Mouse (Mus musculus) lung, postnatal 10 days (tissue): Measurements from ENCODE around the gene Sorbs1.

Experiments used
- DNase-seq: peaks from one replicate; pipeline ENCODE4 v3.0.0; 2021

Sorbs1 gene

DNA sequence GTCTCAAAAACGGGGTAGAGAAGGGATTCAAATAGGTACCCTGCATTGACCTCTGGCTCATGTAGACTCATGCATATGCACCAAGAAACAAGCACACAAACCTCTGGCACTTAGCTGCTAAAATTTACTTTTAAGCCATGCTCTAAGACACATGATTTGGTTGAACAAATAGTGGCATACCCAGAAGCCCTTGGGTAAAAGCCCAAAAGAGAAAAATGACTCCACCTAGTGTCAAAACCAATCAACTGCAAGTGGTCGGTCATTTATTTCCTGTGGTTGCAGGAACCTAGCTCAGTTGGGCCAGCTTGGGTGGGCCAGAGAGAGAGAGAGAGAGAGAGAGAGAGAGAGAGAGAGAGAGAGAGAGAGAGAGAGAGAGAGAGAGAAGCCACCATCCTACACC is 109.0 kb downstream of the Sorbs1 start:
- DNase-seq = peak; percentile 50

DNA sequence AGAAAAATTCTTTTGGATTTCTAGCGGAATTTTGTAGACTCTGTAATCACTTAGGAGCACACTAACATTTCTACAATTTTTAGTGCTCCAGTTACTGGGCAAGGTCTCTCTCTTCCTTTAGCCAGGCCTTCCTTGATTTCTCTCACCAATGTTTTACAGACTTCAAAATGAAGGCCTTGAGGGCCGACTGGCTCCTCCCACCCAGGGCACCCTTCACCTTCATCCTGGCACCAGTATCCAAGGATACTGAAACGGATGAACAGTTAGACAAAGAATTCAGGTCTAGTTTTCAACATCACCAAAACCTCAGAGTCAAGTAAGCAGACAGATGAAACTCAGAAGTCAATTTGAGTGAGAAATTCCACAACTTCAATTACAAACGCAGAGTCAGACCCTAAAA is 109.6 kb downstream of the Sorbs1 start:
- no peak for DNase-seq

DNA sequence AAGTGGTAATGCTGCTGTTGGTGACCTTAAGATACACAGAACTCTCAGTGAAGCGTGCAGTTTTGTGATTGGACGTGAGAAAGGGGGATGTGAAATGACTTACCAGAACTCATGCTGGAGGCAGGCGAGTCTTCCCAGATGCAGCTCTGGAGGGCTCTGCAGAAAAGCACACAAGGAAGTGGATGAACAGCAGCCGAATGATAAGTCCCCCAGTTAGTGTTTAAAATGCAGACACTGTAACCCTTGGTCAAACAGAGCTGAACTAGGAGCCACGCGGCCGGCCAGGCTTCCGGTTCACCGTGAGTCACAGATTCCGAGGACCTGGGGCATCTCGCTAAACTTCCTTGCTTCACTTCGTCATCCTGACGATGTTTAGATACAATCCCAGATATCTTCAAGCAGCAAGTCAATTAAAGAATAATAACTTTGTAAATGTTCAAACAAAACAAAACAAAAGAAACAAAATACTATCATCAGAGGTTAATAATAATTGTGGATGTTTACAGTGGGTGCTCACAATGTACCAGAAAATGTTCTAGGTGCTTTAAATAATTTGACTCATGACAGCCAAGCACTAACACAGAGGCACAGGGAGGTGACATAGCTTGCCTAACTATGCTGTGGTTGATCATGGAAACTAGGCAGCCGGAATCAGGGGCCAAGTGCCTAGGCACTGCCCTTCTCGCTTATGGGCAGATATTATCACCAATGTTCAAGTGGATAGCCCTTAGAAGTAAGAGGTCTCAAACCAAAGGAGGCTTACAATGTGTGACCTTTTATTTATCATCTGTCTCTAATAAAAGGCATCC is 111.2 kb downstream of the Sorbs1 start:
- peak; percentile 52 for DNase-seq

DNA sequence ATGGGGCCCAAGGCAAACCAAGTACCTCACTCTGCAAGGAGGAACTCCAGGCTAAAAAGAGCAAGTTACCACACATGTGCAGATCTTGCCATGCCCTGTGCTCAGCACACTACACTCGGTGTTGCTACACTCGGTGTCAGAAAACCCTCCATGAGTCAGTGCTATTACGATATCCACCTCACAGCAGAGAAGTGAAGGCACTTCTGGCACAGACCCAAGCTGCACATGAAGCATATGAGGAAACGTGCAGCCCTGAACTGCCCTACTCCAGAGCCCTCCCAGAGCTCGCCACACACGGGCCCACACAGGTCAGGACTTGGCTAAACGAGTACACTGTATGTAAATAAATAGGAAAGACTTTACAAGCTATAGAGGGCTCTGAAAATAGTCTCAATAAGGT is 112.4 kb downstream of the Sorbs1 start:
- peak; percentile 66 for DNase-seq

DNA sequence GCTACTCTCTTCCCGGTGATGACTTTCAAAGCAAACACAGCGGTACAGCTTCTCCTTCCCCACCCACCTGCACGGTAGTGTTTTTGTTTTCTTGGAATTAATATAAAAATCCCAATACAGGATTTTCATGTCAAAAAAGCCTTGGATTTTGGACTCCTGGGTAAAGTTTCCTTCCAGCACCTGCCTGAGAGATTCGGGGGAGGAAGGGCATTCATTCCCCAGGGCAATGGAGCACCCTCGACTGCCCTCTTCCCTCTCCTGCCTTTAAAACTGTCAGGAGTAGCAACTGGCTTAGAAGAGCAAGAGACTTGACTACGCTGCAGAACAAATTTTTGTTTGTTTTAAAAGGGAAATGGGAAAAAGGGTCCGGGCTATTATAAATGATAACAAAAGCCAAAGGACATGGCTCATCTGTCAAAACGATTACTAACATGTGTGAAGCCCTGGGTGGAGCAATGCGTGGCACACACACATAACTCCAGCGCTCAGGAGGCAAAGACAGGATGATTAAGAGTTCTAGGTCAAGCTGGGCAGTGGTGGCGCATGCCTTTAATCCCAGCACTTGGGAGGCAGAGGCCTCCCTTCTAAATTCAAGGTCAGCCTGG is 113.1 kb downstream of the Sorbs1 start:
- no peak for DNase-seq

DNA sequence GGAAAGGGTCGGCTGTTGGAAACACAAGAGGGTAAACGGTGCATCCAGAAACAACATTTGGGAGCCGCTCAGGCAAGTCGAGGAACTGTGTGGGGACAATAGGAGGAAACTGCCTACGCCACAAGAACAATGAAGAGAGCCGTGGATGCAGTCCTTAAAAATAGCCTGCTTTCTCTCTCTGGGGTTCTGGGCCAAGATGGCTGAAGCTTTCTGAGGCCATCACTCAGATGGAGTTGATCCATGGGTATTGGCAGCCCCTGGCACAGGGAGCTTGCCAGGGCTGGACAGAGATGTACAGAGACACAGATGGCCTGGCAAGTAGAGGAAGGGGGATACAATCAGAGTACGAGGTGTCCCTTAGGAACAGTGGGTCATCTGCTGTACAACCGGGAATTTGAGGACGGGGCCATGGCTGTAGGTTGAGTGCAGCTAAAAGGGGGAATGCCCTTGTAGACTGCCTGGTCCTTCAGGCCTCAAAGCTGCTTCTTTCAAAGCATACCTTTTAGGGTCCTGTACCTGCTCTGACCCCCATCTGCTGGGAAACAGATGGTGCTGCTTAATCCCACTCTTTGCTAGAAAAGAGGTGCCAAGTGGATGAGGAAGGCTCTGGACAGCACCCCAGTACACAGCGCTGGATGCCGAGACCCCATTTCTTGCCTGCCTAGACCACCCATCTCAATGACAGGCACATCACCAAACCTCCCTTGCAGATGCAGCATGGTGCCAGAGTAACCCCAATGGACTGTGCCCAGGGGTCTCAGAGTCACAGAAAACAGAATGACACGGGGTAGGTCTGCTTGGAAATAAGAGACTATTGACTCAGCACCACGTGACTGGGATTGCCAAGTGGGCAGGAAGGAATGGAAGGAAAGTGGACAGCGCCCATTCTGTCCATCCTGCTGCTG is 117.6 kb downstream of the Sorbs1 start:
- DNase-seq = no peak

DNA sequence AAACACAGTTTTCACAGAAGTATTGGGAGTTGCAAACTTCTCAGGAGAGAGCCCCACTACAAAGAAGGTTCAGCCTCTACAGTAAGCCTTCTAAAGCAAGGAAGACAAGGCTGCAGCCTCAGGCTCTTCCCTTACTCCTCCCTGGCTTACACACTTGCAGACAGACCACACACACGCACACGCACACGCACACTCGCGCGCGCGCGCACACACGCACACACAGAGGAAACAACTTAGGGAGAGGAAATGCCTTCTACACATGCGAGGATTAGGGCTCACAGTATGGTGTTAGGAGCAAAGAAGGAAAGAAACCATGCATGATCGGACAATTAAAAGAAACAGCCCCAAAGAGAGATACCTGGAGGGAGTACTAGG is 118.3 kb downstream of the Sorbs1 start:
- DNase-seq = no peak

DNA sequence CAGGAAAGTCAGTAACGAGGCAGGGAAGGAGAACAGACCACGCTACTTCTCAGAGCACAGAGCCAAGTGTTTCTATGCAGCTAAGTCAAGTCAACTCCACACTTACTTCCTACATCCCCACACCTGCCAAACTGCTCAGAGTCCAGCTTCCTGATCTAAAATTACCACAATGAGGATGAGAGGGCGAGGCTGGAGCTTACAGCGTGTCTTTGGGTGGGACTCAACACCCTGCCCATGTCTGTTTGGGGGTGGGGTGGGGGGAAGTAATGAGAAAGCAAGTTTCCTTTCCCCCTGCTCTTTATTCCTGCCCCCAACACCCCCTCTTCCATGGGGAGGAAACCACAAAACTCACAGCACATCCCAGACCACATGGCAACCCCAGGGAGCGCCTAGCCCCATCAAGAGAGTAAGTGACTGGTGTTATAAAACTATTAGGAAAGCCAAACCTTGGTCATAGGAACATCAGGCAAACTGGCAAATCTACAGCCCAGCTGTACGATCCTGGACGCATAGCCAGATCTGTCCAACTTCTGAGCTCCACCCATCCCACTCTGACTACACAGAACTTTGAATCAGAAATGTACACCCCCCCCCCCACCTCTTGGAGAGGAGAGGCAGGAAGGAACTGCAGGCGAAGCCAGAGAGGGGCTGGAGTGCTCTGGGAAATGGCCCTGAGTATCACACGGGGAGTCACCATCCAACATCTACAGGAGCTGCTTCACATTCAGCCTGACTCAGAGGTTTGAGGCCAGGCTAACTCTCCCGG is 118.8 kb downstream of the Sorbs1 start:
- DNase-seq = peak; percentile 48

DNA sequence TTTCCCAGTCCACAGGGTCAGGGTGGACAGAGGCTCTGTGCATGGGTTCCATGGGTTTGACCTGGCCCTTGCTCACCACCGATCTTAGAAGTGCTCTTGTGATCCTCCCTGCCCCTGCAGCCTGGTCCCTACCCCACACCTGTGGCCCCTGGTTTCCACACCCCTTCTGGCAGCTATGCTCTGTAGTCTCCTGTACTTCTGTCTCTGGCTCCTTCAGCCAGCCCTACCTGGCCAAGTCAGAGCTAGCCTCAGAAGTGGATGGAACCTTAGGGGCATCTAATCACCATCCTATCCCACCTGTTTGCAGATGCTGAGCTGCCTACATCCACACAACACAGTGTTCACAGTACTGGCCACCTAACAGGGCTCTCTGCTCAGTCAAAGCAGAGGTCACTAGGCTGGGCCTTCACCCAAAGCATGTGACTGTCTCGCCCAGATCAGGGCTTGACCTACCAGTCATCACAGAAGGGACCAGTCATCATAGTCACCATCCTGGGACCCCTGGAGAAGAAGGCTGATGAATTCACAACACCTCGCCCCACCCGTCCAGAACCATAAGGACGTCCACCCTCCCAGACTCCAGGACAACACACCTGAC is 120.7 kb downstream of the Sorbs1 start:
- DNase-seq = no peak

DNA sequence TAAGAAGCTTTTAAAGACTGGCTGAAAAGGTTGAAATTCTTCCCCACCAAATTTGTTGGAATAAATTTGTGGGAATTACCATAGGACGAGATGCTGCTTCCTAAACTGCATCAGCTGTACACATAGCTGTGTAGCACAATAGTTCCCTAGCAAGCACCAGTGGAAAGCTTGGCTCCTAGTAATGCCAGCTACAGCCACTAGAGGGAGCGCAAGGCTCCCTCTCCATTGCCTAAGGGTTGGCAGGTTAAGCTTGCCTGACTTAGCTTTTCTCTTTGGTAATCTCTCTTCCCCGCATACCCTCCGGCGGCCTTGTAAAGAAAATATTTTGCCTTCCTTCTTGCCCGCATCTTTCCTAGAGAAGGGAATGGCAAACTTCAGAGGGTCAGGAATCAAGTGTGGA is 122.1 kb downstream of the Sorbs1 start:
- peak; percentile 88 for DNase-seq

DNA sequence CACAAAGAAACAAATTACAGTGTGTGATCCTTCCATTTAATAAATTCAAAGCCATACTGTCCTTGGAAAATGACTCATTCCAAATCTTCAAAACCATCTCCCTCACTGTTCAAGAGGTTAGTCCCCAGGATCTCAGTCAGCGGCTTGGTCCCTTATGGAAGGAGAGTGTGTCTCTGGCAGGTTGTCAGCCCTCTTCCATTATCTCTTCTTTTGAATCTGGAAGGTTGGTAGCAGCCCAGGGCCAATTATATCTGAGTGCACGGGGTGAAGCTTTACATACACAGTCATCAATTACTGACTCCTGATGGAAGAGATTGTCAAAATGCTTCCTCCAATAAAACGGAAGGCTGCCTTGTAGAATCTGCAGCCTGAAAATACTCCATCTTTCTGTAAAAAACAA is 126.7 kb downstream of the Sorbs1 start:
- no peak for DNase-seq

DNA sequence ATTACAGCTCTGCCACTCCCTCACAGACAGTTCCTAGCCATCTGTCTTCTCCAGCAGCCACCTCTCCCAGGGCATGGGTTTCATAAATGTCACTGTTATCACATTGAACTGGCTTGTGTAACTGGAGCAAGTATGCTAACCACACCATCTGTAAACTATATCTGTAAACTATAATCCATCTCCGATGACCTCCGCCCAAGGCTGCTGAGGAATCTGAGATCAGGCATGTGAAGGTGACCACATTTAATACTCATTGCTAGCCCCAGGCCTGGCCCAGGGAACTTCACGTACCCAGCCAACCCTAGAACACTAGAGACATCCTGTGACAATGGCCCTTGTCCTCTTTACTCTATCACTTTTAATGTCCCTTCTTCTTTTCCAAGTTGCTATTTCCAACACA is 128.2 kb downstream of the Sorbs1 start:
- no peak for DNase-seq

DNA sequence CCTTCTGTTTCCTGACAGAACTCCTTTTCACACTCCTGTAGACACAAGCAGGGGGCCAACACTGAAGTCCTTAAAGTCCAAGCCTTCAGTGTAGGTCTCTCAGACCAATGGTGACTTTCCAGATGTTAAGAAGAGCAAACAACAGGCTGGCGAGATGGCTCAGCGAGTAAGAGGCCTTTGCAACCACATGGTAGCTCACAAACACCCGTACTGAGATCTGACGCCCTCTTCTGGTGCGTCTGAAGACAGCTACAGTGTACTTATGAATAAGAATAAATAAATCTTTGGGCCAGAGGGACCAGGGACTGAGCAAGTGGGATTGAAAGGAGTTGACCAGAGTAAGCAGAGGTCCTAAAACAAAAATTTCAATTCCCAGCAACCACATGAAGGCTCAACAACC is 129.6 kb downstream of the Sorbs1 start:
- DNase-seq = no peak

DNA sequence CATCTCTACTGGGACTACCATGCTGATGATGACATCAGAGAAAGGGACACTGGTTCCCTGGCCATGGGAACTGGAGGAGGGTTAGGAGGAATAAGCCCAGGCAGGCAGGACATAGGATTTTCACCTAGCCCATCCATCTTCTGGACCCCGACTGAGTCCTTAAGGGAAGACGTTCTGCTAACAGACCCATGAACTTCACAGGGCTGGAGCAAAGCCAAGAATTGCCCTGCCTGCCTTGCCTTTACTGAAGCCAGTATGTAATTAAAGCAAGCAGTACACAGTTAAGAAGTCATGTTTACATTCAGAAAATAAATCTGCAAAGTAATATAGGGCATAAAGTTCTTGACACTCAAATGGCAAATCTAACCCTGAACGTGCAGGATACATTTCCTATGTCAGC is 132.9 kb downstream of the Sorbs1 start:
- no peak for DNase-seq

DNA sequence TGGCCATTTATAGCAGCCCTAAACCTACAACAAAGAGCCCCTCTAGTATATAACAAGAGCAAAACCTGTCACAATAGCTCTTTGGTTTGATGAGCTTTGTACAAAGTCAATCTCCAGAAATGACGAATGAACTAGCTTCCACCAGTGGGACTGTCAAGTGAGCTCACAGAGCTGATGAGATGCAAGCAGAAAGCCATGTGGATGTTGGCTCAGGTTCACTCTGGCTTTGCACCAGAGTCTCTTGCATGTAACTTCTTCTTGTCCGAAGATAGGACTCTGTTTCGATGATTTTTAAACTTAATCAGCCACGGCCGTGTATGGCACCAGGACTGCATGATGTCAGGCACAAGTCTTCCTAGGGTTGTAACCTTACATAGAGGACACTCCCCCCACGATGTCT is 133.6 kb downstream of the Sorbs1 start:
- DNase-seq = no peak

DNA sequence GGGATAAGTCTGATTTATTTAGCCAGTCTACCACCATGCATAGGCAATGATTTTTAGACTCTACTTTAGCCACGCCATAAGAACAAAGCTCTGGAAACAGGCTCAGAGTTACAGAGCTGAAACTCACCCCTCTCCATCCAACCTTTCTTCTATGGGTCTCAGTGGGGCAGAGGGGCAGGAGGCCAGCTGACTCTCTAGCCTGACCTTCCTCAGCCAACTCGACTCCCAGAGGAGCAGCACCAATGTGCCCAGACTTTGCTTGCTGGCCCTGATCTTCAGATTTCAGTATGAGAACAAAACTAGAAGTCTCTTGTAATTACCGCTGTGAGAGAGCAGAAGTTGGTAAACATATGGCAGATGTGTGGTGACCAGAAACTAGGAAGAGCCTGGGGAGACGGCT is 134.5 kb downstream of the Sorbs1 start:
- no peak for DNase-seq

DNA sequence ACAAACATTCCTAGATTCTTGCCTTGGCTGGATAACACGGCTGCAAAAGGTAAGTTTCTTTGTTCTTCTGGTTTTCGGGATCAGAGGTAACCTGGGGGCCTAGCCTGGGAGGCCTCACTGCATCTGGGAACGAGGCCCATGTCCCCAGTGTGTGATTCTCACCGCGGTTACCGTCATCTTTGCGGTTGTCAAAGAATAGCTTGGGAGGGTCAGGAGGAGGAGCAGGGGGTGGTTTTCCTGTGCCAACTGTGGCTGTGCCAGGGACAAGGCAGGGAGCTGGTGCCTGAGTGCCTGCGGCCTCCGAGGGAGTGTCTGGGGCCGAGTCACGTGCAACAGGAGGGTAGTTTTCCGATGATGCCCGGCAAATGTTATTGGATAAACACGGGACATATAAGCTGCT is 135.9 kb downstream of the Sorbs1 start:
- no peak for DNase-seq

DNA sequence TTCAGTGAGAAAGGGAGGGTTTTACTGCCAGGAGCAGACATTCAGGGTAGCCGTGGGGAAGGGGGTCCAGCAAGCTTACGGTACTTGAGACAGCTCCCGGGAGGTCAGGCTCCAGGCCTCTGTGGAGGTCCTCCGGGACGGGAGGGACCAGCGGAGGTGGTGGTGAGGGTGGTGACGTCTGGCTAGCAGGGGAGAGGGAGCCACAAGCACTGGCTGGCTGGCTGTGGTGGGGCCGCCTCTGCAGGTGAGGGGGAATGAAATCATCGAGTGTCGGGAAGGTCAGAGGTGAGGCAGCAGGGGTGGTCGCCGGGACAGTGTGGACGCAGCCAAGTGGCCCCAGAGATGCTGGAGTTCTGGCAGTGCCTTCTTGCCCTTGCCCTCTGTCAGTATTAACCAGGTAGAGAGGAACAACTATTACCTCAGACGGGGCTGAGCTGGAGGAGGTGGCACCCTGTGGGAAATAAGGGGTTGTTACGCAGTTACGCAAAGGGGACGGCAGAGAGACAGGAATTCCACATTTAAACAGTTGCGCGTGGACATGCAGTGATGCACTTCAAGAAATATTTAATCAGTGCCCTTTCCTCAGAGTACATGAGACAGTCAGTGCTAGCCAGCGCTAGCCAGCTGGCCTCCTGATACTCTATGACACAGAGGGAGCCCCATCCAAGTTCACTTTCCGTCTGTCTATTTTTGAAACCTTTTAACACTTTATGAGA is 136.9 kb downstream of the Sorbs1 start:
- DNase-seq = no peak

DNA sequence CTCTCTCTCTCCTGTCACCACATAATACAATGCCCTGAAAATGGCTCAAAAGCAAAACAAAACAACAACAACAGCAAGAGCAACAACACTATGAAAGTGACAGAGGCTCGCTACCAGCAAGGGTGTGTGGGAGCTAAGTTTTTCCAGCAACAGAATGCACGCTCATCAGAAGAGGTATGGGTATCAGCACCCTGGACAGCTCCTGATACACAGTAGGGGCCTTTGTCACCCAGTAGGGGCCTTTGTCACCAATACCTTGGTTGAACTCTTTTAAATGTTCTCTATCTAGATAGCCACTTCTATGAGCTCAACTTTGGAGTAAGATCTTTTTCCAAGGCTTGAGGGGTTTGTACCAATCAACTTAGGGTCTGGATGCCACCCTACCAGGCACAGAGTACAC is 138.9 kb downstream of the Sorbs1 start:
- DNase-seq = no peak

DNA sequence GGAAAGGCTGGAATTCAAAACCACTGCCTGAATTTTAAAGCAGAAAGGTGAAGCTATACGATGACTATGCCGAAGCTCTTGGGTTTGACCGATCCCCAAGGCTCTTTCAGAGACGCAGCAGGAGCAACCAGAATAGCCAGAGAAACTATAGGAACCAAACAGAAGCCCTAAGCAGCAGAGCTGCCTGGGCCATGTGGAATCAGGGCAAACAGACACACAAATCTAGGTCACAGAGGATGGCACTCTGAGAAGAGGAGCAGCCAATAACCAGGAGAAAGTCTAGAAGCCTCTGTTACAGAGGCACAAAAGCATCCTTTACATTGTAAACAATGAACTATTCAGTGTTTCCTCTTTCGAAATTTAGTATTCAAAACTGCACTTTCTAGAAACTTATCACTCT is 140.9 kb downstream of the Sorbs1 start:
- no peak for DNase-seq

DNA sequence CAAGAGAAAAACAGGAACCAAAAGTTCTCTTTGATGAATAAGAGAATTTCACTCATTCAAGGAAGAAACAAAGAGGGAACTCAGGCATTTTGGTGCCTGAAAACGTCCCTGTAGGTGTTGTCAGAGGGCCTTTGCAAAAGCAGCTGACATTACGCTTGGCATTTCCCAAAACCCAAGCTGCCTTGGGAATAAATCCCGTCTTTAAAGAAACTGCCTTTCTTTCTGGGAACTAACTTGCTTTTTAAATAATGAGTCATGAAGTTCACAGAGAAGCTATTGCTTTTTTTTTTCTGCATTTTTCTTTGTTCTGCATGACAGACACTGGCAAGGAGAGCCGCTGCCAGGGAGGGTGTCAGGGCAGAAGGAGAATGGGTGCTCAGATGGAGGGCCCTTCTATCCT is 141.7 kb downstream of the Sorbs1 start:
- DNase-seq = no peak
